Mouse (Mus musculus) brain, adult 10 weeks (tissue): ENCODE data around the gene Opn5. TPM values are rescaled to one million over a fixed set of nuclear protein-coding genes. Genes with fewer than 3 reads are reported as not detected.

Experiments used
- polyA plus RNA-seq: library from polyadenylated mRNA; stranded (reverse); fragments of 350-450 nt; fragmentation: Illumina TruSeq; extraction: RNeasy Lipid Tissue Mini Kit (QIAGEN cat#74804); gene quantifications from one replicate; pipeline ENCODE4 v1.2.3, GENCODE M21; 2015; ENCODE audit warnings: low read depth, low replicate concordance

Opn5 gene
- not detected for polyA plus RNA-seq

GRCm38 (mm10) chr17:42611295-42611694 is at the start of gene Opn5:
TSS of gene Opn5 (minus strand) at chr17:42611395.

Other genes starting within 250 kb of the Opn5 start
- 1.2 TPM for gene Adgrf4, start 80.9 kb upstream of the Opn5 start, polyA plus RNA-seq
- 0.39 TPM for gene Adgrf2, start 130.8 kb upstream of the Opn5 start, polyA plus RNA-seq